Mouse (Mus musculus) MEL (cell line): ENCODE measurements around the gene Orc6. TPM values are rescaled to one million over a fixed set of nuclear protein-coding genes. Genes with fewer than 3 reads are reported as not detected.

Experiments
- DNase-seq: peaks from one replicate; pipeline ENCODE4 v3.0.0; 2011; ENCODE audit warnings: low read depth, low spot score
- H3K27ac ChIP-seq: 2 replicates; pipeline ENCODE4 v1.5.1; 2012; ENCODE audit warnings: low read depth, mild to moderate bottlenecking, control low read depth, low read length, moderate library complexity; ENCODE audit not compliant: control insufficient read depth
- H3K27me3 ChIP-seq, 2 experiments: fragments of 150-350 bp in 1 of 2; sonication (generic) in 1 of 2; 2 replicates each; pipeline ENCODE4 v1.6.1; 2012; ENCODE audit warnings: low read length in 2 of 2, mild to moderate bottlenecking in 2 of 2, improper control_type of control experiment in 1 of 2, moderate library complexity in 1 of 2; ENCODE audit not compliant: insufficient read depth in 2 of 2, control insufficient read depth in 1 of 2
- H3K36me3 ChIP-seq, 2 experiments: 2 replicates each; pipeline ENCODE4 v1.6.1; 2012 to 2014; ENCODE audit warnings: low read length in 2 of 2, improper control_type of control experiment in 1 of 2, inconsistent platforms in 1 of 2, mild to moderate bottlenecking in 1 of 2; ENCODE audit not compliant: insufficient read depth in 2 of 2, control insufficient read depth in 1 of 2
- H3K4me1 ChIP-seq, 2 experiments: fragments of 150-350 bp in 1 of 2; sonication (generic) in 1 of 2; 2 replicates each; pipeline ENCODE4 v1.6.1; 2012; ENCODE audit warnings: low read length in 2 of 2, improper control_type of control experiment in 1 of 2, mild to moderate bottlenecking in 1 of 2; ENCODE audit not compliant: insufficient read depth in 2 of 2, control insufficient read depth in 1 of 2
- H3K4me3 ChIP-seq, 2 experiments: fragments of 150-350 bp in 1 of 2; sonication (generic) in 1 of 2; 2 replicates each; pipeline ENCODE4 v1.5.1; 2012; ENCODE audit warnings: low read depth in 2 of 2, low read length in 2 of 2, mild to moderate bottlenecking in 2 of 2, moderate library complexity in 2 of 2, control low read depth in 1 of 2, improper control_type of control experiment in 1 of 2; ENCODE audit not compliant: control insufficient read depth in 1 of 2, insufficient read depth in 1 of 2
- H3K79me2 ChIP-seq: 2 replicates; pipeline ENCODE4 v1.6.1; 2012; ENCODE audit warnings: mild to moderate bottlenecking, low read length, moderate library complexity; ENCODE audit not compliant: control insufficient read depth, poor library complexity, insufficient read depth
- H3K9ac ChIP-seq: 2 replicates; pipeline ENCODE4 v1.6.1; 2012; ENCODE audit warnings: low read depth, mild to moderate bottlenecking, control low read depth, low read length, moderate library complexity; ENCODE audit not compliant: control insufficient read depth, poor library complexity, severe bottlenecking
- H3K9me3 ChIP-seq: fragments of 150-350 bp; sonication (generic); replicated peaks from 2 replicates; pipeline ENCODE4 v1.6.1; 2012; ENCODE audit warnings: mild to moderate bottlenecking, low read length, improper control_type of control experiment, moderate library complexity; ENCODE audit not compliant: insufficient read depth
- BHLHE40 ChIP-seq: IDR thresholded peaks from 2 replicates; pipeline ENCODE4 v1.6.1; 2012; ENCODE audit warnings: low read depth, mild to moderate bottlenecking, inconsistent platforms, low read length, improper control_type of control experiment, borderline replicate concordance
- CHD1 ChIP-seq: IDR thresholded peaks from 2 replicates; pipeline ENCODE4 v1.6.1; 2012; ENCODE audit warnings: low read depth, mild to moderate bottlenecking, inconsistent platforms, low read length, improper control_type of control experiment
- CHD2 ChIP-seq: IDR thresholded peaks from 2 replicates; pipeline ENCODE4 v1.6.1; 2011; ENCODE audit warnings: low read length, improper control_type of control experiment
- E2F4 ChIP-seq: IDR thresholded peaks from 2 replicates; pipeline ENCODE4 v1.6.1; 2011; ENCODE audit warnings: low read depth, low read length, improper control_type of control experiment, borderline replicate concordance
- EP300 ChIP-seq, 2 experiments: IDR thresholded peaks; 2 replicates each; pipeline ENCODE4 v1.6.1; 2011; ENCODE audit warnings: improper control_type of control experiment in 2 of 2, low read length in 2 of 2, low read depth in 1 of 2, mild to moderate bottlenecking in 1 of 2
- ETS1 ChIP-seq: IDR thresholded peaks from 2 replicates; pipeline ENCODE4 v1.6.1; 2012; ENCODE audit warnings: low read depth, mild to moderate bottlenecking, inconsistent platforms, low read length, improper control_type of control experiment, moderate library complexity
- GATA1 ChIP-seq: IDR thresholded peaks from 2 replicates; pipeline ENCODE4 v1.6.1; 2011; ENCODE audit warnings: low read depth, low read length, improper control_type of control experiment
- HCFC1 ChIP-seq: IDR thresholded peaks from 2 replicates; pipeline ENCODE4 v1.6.1; 2012; ENCODE audit warnings: low read depth, mild to moderate bottlenecking, inconsistent platforms, low read length, improper control_type of control experiment, moderate library complexity
- KAT2A ChIP-seq: conservative IDR thresholded peaks from 2 replicates; pipeline ENCODE4 v1.6.1; 2012; ENCODE audit warnings: low read depth, low read length, improper control_type of control experiment, inconsistent platforms
- MAX ChIP-seq: IDR thresholded peaks from 2 replicates; pipeline ENCODE4 v1.6.1; 2011; ENCODE audit warnings: low read length, improper control_type of control experiment
- MAZ ChIP-seq: IDR thresholded peaks from 2 replicates; pipeline ENCODE4 v1.6.1; 2012; ENCODE audit warnings: low read depth, mild to moderate bottlenecking, inconsistent platforms, low read length, improper control_type of control experiment
- MXI1 ChIP-seq: IDR thresholded peaks from 2 replicates; pipeline ENCODE4 v1.6.1; 2011; ENCODE audit warnings: mild to moderate bottlenecking, low read depth, low read length, improper control_type of control experiment
- MYB ChIP-seq: IDR thresholded peaks from 2 replicates; pipeline ENCODE4 v1.6.1; 2011; ENCODE audit warnings: mild to moderate bottlenecking, low read depth, low read length, improper control_type of control experiment
- MYC ChIP-seq: IDR thresholded peaks from 2 replicates; pipeline ENCODE4 v1.6.1; 2011; ENCODE audit warnings: low read depth, mild to moderate bottlenecking, low read length, improper control_type of control experiment, moderate library complexity
- NELFE ChIP-seq: IDR thresholded peaks from 2 replicates; pipeline ENCODE4 v1.6.1; 2011; ENCODE audit warnings: low read depth, low read length, improper control_type of control experiment
- NRF1 ChIP-seq: IDR thresholded peaks from 2 replicates; pipeline ENCODE4 v1.6.1; 2014; ENCODE audit warnings: low read depth, mild to moderate bottlenecking, inconsistent platforms, low read length, improper control_type of control experiment, moderate library complexity; ENCODE audit not compliant: poor library complexity, insufficient read depth, severe bottlenecking
- POLR2A ChIP-seq, 2 experiments: IDR thresholded peaks; 2 replicates each; pipeline ENCODE4 v1.6.1; 2011 to 2012; ENCODE audit warnings: low read length in 2 of 2, mild to moderate bottlenecking in 2 of 2, control low read depth in 1 of 2, improper control_type of control experiment in 1 of 2, low read depth in 1 of 2, moderate library complexity in 1 of 2; ENCODE audit not compliant: control insufficient read depth in 1 of 2, insufficient read depth in 1 of 2, poor library complexity in 1 of 2
- POLR2AphosphoS2 ChIP-seq: IDR thresholded peaks from 2 replicates; pipeline ENCODE4 v1.6.1; 2011; ENCODE audit warnings: low read length, improper control_type of control experiment
- POLR2AphosphoS5 ChIP-seq: IDR thresholded peaks from 2 replicates; pipeline ENCODE4 v1.6.1; 2012; ENCODE audit warnings: low read depth, borderline replicate concordance, mild to moderate bottlenecking, inconsistent platforms, low read length, moderate library complexity, mixed read lengths
- SIN3A ChIP-seq: IDR thresholded peaks from 2 replicates; pipeline ENCODE4 v1.6.1; 2012; ENCODE audit warnings: low read length, improper control_type of control experiment, inconsistent platforms
- TBP ChIP-seq: IDR thresholded peaks from 2 replicates; pipeline ENCODE4 v1.8.0; 2011; ENCODE audit warnings: low read depth, low read length, improper control_type of control experiment
- TCF12 ChIP-seq: IDR thresholded peaks from 2 replicates; pipeline ENCODE4 v1.6.1; 2014; ENCODE audit warnings: low read depth, mild to moderate bottlenecking, inconsistent platforms, low read length, improper control_type of control experiment, moderate library complexity
- USF1 ChIP-seq: IDR thresholded peaks from 2 replicates; pipeline ENCODE4 v1.6.1; 2014; ENCODE audit warnings: low read depth, mild to moderate bottlenecking, inconsistent platforms, low read length, improper control_type of control experiment, moderate library complexity
- USF2 ChIP-seq, 2 experiments: IDR thresholded peaks; 2 replicates each; pipeline ENCODE4 v1.6.1; 2011 to 2012; ENCODE audit warnings: improper control_type of control experiment in 2 of 2, low read length in 2 of 2, borderline replicate concordance in 1 of 2, inconsistent platforms in 1 of 2, low read depth in 1 of 2, mild to moderate bottlenecking in 1 of 2; ENCODE audit not compliant: insufficient read depth in 1 of 2
- ZC3H11A ChIP-seq: IDR thresholded peaks from 2 replicates; pipeline ENCODE4 v1.6.1; 2012; ENCODE audit warnings: low read depth, mild to moderate bottlenecking, inconsistent platforms, low read length, improper control_type of control experiment
- ZKSCAN1 ChIP-seq: IDR thresholded peaks from 2 replicates; pipeline ENCODE4 v1.6.1; 2012; ENCODE audit warnings: low read depth, mild to moderate bottlenecking, inconsistent platforms, low read length, improper control_type of control experiment, moderate library complexity
- ZMIZ1 ChIP-seq: IDR thresholded peaks from 2 replicates; pipeline ENCODE4 v1.6.1; 2012; ENCODE audit warnings: low read depth, mild to moderate bottlenecking, inconsistent platforms, low read length, improper control_type of control experiment, moderate library complexity
- polyA plus RNA-seq, 2 experiments: library from polyadenylated mRNA; stranded (reverse) in 1 of 2; unstranded in 1 of 2; fragments of >175 nt in 1 of 2; fragments of >200 nt in 1 of 2; gene quantifications; 2 replicates each; pipeline versions ENCODE4 v1.2.1 to v1.2.4; 2012; ENCODE audit warnings: low replicate concordance in 2 of 2, low read depth in 1 of 2; ENCODE audit not compliant: insufficient read length in 2 of 2, insufficient read depth in 1 of 2, missing spikeins in 1 of 2
- total RNA-seq: library from RNA; depleted of rRNA; stranded (reverse); fragments of 300-350 nt; gene quantifications from 2 replicates; pipeline ENCODE4 v1.2.3, GENCODE M21; 2012; rRNA removed

Gene Orc6
- total RNA-seq (92.3 and 115 TPM in 2 replicates), polyA plus RNA-seq (10 to 100 TPM in 1 of 2 experiments, not detected in 1; 87.7 TPM)

- TF ChIP-seq ZMIZ1 = 0 out of 2 replicates have a peak, but pooled peaks have one; percentile 45
- no peak for TF ChIP-seq MYB
- peak; percentile 75 for TF ChIP-seq SIN3A
- no peak for TF ChIP-seq EP300 (IDR thresholded peaks at IDR 0.05; ENCODE audit: low read depth in 1 of 2, low read length in 2 of 2)
- no peak; the same call in 1 of the 2 replicates for TF ChIP-seq KAT2A
- peak; percentile 39 for TF ChIP-seq MXI1
- TF ChIP-seq MAZ = no peak
- TF ChIP-seq POLR2AphosphoS2 = peak; percentile 91
- TF ChIP-seq USF1 = peak; percentile 94
- TF ChIP-seq ZKSCAN1 = no peak
- TF ChIP-seq MAX = 0 out of 2 replicates have a peak, but pooled peaks have one; percentile 10
- TF ChIP-seq CHD1 = no peak
- peak; percentile 72 to 91 for TF ChIP-seq POLR2A (IDR thresholded peaks at IDR 0.05; ENCODE audit: control insufficient read depth in 1 of 2, insufficient read depth in 1 of 2, low read depth in 1 of 2, low read length in 2 of 2, poor library complexity in 1 of 2)
- no peak for TF ChIP-seq POLR2AphosphoS5
- peak; percentile 49 for TF ChIP-seq TCF12
- TF ChIP-seq CHD2 = peak; percentile 89
- TF ChIP-seq GATA1 = no peak
- peak; percentile 73 for TF ChIP-seq TBP
- no peak for TF ChIP-seq BHLHE40
- TF ChIP-seq HCFC1 = peak; percentile 75
- TF ChIP-seq NRF1 = peak; percentile 79
- TF ChIP-seq ZC3H11A = no peak
- TF ChIP-seq E2F4 = peak; percentile 87; the same call in 1 of the 2 replicates
- peak; percentile 51; the same call in 1 of the 2 replicates for TF ChIP-seq MYC
- peak in 1 of 2 experiments; percentile 57; a peak in 1 of 4 replicates for TF ChIP-seq USF2 (IDR thresholded peaks at IDR 0.05; ENCODE audit: borderline replicate concordance in 1 of 2, insufficient read depth in 1 of 2, low read depth in 1 of 2, low read length in 2 of 2)
- TF ChIP-seq NELFE = peak; percentile 90
- TF ChIP-seq ETS1 = no peak
- DNase-seq = peak; percentile 98
- peak within 1 kb of the TSS; percentile 94 for H3K9ac ChIP-seq
- H3K4me1 ChIP-seq = peaks cover 3 to 9% of the 10 kb centered on the region in 2 experiments; a peak in 3 of 4 replicates
- peak within 1 kb of the TSS; percentile 97 for H3K27ac ChIP-seq
- no peaks in the 10 kb centered on the region for H3K9me3 ChIP-seq
- peak within 1 kb of the TSS; percentile 78 to 97 for H3K4me3 ChIP-seq
- peaks cover 43% of the 10 kb centered on the region for H3K79me2 ChIP-seq
- H3K36me3 ChIP-seq = peaks cover 15 to 33% of the 10 kb centered on the region in 2 experiments
- H3K27me3 ChIP-seq = no peaks in the 10 kb centered on the region
Observed at GRCm38 (mm10) chr8:85299434-85300077, at the start of gene Orc6, which contains the start of gene Vps35. TSS of gene Orc6 (plus strand) at chr8:85299632. TSS of gene Vps35 (minus strand) at chr8:85299802.
